Mouse (Mus musculus) E14TG2a.4 (cell line): Measurements from ENCODE around the gene Hspa12a.
A peak's percentile ranks its signal among the peaks of the same experiment; 100 is the strongest.

Source experiments
- H3K27me3 ChIP-seq: 2 replicates; pipeline ENCODE4 v1.6.1; 2014; ENCODE audit warnings: low read length, control low read depth; ENCODE audit not compliant: insufficient read depth
- H3K36me3 ChIP-seq: 2 replicates; pipeline ENCODE4 v1.6.1; 2014; ENCODE audit warnings: low read length, control low read depth; ENCODE audit not compliant: insufficient read depth
- H3K4me1 ChIP-seq: replicated peaks from 2 replicates; pipeline ENCODE4 v1.6.1; 2014; ENCODE audit warnings: low read depth, low read length, control low read depth
- H3K4me3 ChIP-seq: replicated peaks from 2 replicates; pipeline ENCODE4 v1.5.1; 2014; ENCODE audit warnings: mild to moderate bottlenecking, low read length
- H3K9me3 ChIP-seq: 2 replicates; pipeline ENCODE4 v1.6.1; 2014; ENCODE audit warnings: low read length, control low read depth
- CTCF ChIP-seq: conservative IDR thresholded peaks from 2 replicates; pipeline ENCODE4 v1.5.1; 2014; ENCODE audit warnings: low read length
- NANOG ChIP-seq: IDR thresholded peaks from 2 replicates; pipeline ENCODE4 v1.6.1; 2014; ENCODE audit warnings: borderline replicate concordance, low read length, mixed read lengths
- POU5F1 ChIP-seq: IDR thresholded peaks from 2 replicates; pipeline ENCODE4 v1.6.1; 2014; ENCODE audit warnings: low read length, borderline replicate concordance

Gene Hspa12a

GRCm38 (mm10) chr19:58789194-58789593, 154.3 kb downstream of the Hspa12a start:
- TF ChIP-seq NANOG = no peak
- Histone ChIP-seq H3K4me3 (no peak overlapping the region), H3K4me1 (peaks cover 13% of the 10 kb centered on the region), H3K36me3 (no peaks in the 10 kb centered on the region), H3K9me3 (no peaks in the 10 kb centered on the region), H3K27me3 (peaks cover 4% of the 10 kb centered on the region; the same call in 1 of the 2 replicates)

GRCm38 (mm10) chr19:58783938-58784337, 159.5 kb downstream of the Hspa12a start:
- H3K36me3 ChIP-seq = no peaks in the 10 kb centered on the region
- peaks cover 7% of the 10 kb centered on the region for H3K27me3 ChIP-seq
- peaks cover 3% of the 10 kb centered on the region; the same call in 1 of the 2 replicates for H3K4me1 ChIP-seq
- H3K9me3 ChIP-seq = no peaks in the 10 kb centered on the region
- no peak overlapping the region for H3K4me3 ChIP-seq
- TF ChIP-seq NANOG (no peak), CTCF (no peak), POU5F1 (no peak)

GRCm38 (mm10) chr19:58781566-58781965, 161.9 kb downstream of the Hspa12a start:
- Histone ChIP-seq H3K27me3 (peaks cover 3% of the 10 kb centered on the region), H3K4me3 (no peak overlapping the region), H3K4me1 (no peaks in the 10 kb centered on the region), H3K36me3 (no peaks in the 10 kb centered on the region), H3K9me3 (no peaks in the 10 kb centered on the region)
- no peak for TF ChIP-seq CTCF
- no peak for TF ChIP-seq NANOG
- TF ChIP-seq POU5F1 = no peak

- Histone ChIP-seq H3K9me3 (no peaks in the 10 kb centered on the region), H3K4me3 (no peak overlapping the region), H3K36me3 (no peaks in the 10 kb centered on the region), H3K4me1 (no peaks in the 10 kb centered on the region), H3K27me3 (peaks cover 8% of the 10 kb centered on the region)
- TF ChIP-seq CTCF (no peak), POU5F1 (no peak), NANOG (no peak)
Measured at GRCm38 (mm10) chr19:58776461-58776860, 167.0 kb downstream of the Hspa12a start.

- peaks cover 12% of the 10 kb centered on the region for H3K27me3 ChIP-seq
- no peaks in the 10 kb centered on the region for H3K36me3 ChIP-seq
- peaks cover 8% of the 10 kb centered on the region for H3K4me1 ChIP-seq
- TF ChIP-seq CTCF (no peak), POU5F1 (no peak), NANOG (no peak)
- H3K4me3 ChIP-seq = no peak overlapping the region
- no peaks in the 10 kb centered on the region for H3K9me3 ChIP-seq
Measured at GRCm38 (mm10) chr19:58767329-58767728, 176.1 kb downstream of the Hspa12a start.

DNA sequence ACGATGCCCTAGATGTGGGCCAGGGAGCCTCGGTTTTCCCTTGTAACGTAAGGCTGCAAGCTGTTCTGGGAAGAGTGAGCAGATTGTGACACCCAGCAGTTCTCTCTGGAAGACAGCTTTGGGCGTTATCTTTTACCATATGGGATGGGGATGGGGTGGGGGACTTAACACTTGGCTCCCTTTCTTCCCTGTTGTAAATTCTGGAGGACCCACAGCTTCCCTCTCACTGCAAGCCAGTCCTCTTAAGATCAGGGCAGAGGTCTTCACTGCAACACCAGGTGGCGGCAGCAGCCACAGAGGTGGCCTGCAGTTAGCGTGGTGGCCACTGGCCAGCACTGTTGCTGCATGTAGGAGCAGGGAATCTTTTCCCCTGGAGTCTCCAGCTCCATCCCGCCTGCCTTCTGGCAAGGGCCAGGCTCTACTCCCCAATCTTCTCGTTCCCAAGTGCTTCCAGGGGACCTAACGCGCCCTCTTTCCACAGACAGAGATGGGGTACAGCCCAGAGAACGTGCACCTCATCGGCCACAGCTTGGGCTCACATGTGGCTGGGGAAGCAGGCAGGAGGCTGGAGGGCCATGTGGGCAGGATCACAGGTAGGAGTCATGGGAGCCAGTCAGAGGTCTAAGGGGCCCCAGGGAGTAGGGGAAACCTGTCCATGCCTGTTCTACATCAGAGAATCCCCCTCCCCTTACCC, 180.5 kb downstream of the Hspa12a start:
- TF ChIP-seq POU5F1 (no peak), CTCF (peak; percentile 40)
- H3K9me3 ChIP-seq = no peaks in the 10 kb centered on the region
- H3K4me3 ChIP-seq = 0 out of 2 replicates have a peak overlapping the region, but pooled peaks have one; percentile 20
- peaks cover 14% of the 10 kb centered on the region for H3K4me1 ChIP-seq
- no peaks in the 10 kb centered on the region for H3K36me3 ChIP-seq
- H3K27me3 ChIP-seq = no peaks in the 10 kb centered on the region

- no peaks in the 10 kb centered on the region for H3K27me3 ChIP-seq
- H3K4me1 ChIP-seq = peaks cover 14% of the 10 kb centered on the region
- peaks cover 4% of the 10 kb centered on the region for H3K9me3 ChIP-seq
- no peak overlapping the region for H3K4me3 ChIP-seq
- H3K36me3 ChIP-seq = no peaks in the 10 kb centered on the region
- TF ChIP-seq CTCF (no peak), POU5F1 (no peak), NANOG (no peak)
Measured at GRCm38 (mm10) chr19:58762316-58762715, 181.1 kb downstream of the Hspa12a start.

GRCm38 (mm10) chr19:58759423-58759822, 184.0 kb downstream of the Hspa12a start, which contains the start of gene Pnliprp2:
TSS of gene Pnliprp2 (plus strand) at chr19:58759719.
- H3K27me3 ChIP-seq = no peaks in the 10 kb centered on the region
- TF ChIP-seq CTCF (no peak), POU5F1 (no peak), NANOG (no peak)
- no peak within 1 kb of the TSS for H3K4me3 ChIP-seq
- H3K36me3 ChIP-seq = no peaks in the 10 kb centered on the region
- H3K9me3 ChIP-seq = peaks cover 32% of the 10 kb centered on the region
- H3K4me1 ChIP-seq = peaks cover 14% of the 10 kb centered on the region

DNA sequence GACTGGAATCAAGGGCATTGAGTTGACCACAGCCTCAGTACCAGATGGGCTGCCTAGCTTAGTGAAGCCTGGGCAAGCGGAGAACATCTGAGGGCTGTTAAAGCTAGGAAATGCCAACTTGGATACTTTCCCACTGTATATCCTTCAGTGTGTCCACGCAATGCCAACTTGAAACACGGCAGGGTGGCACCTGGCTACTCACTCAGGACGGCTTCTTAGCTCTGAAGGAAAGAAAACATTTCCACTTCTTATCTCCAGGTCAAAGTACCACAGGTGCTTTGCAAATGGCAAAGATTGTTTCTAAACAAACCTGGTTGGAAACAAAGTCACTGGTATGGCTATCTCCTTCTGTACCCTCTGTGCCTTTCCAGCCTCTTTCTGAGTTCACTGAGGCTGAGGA, 184.6 kb downstream of the Hspa12a start:
- Histone ChIP-seq H3K27me3 (no peaks in the 10 kb centered on the region), H3K4me1 (peaks cover 14% of the 10 kb centered on the region), H3K36me3 (no peaks in the 10 kb centered on the region), H3K4me3 (no peak overlapping the region), H3K9me3 (peaks cover 37% of the 10 kb centered on the region)
- no peak for TF ChIP-seq NANOG
- no peak for TF ChIP-seq POU5F1
- TF ChIP-seq CTCF = no peak
